Mouse (Mus musculus): ENCODE data around the gene Bves.

Bves gene

GRCm38 (mm10) chr10:45356091-45356490, 20.5 kb downstream of the Bves start:
- DNase-seq, result no peak

GRCm38 (mm10) chr10:45363396-45363795, 27.8 kb downstream of the Bves start:
- no peak for DNase-seq

- no peak for DNase-seq
Observed at GRCm38 (mm10) chr10:45366987-45367705, 31.6 kb downstream of the Bves start.

GRCm38 (mm10) chr10:45369639-45370038, 34.1 kb downstream of the Bves start:
- no peak for DNase-seq

DNA sequence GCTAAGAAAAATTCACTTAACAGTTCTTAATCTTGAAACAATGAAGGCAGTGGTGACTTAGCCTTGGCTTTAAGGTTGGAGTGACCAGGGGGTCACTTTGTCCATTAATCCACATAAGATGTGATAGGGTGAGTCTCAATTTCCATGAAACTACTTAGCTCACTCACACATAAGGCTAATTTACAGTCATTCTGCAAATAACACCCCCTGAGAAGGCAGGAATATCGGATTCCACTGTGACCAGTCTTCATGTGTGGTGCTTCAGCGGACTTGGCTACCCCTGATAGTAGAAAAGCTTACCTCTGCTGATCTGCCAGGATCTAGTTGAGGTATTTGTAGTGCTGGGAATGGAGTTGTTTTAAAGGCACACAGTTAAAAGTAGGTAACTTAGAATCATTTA, 35.0 kb downstream of the Bves start:
- DNase-seq, result no peak

DNA sequence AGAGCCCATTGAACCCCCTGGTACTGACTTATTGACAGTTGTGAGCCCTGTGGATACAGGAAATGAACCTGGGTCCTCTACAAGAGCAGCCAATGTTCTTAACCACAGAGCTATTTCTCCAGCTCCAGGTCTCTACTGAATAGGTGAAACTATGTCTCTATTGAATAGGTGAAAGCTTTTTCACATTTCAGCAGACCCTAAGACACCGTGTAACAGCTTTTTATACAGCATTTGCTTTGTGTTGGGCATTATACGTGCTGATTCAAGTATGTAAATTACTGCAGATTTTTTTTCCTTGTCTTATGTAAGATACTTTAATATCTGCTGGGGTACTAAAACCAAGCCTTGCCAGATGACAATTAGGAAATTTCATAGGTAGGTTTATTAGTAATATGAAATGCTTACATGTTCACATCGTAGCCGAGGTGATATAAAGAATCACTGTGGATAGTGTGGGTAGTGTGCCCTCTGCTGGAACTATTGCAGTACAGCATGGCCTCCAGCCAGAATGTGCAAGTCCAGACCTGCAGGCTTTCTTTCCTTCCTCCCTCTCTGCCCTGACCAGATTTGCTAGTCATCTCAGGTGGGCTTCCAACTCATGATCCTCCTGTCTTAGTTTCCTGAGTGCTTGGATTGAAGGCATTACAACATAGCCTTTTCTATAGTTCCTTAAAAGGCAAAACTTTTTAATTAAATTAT, 37.6 kb downstream of the Bves start:
- peak in 1 of 2 experiments; percentile 12 for DNase-seq

GRCm38 (mm10) chr10:45378269-45378668, 42.7 kb downstream of the Bves start:
- no peak for DNase-seq

DNA sequence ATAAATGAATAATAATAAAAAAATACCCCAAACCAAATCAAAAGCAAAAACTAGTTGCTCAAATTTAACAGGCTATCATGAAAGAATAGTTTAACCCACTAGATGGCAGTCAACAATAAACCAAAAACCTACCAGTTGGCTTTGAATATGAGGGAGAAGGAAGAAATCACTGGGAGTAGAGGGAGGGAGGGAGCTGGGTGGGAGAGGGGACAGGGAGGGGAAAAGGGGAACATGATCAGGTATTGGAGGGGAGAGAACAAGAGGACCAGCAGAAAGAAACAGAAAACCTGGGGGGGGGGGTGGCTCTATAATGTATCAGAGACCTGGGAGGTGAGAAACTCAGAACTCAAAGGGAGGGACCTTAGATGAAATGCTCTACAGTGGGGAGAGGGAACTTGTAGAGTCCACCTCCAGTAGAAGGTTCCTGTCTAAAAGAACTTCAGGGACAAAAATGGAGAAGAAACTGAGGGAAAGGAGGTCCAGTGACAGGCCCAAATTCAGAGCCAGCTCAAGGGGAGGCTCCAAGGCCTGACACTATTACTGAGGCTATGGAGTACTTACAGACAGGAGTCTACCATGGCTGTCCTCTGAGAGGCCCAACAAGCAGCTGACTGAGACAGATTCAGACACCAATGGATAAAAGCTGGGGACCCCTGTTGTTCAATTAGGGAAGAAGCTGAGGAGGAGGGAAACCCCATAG, 46.5 kb downstream of the Bves start:
- DNase-seq, result no peak

DNA sequence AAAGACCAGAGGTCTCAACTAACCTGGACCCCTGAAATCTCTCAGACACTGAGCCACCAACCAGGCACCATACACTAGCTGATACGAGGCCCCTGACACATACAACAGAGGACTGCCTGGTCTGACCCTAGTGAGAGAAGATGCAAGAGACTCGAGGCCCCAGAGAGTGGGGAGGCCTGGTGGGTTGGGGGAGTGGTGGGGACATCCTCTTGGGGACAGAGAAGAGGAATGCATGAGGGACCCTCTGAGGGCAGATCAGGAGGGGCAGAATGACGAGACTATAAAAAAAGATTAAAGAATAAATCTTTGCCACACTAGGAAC, 47.0 kb downstream of the Bves start:
- DNase-seq, result no peak

DNA sequence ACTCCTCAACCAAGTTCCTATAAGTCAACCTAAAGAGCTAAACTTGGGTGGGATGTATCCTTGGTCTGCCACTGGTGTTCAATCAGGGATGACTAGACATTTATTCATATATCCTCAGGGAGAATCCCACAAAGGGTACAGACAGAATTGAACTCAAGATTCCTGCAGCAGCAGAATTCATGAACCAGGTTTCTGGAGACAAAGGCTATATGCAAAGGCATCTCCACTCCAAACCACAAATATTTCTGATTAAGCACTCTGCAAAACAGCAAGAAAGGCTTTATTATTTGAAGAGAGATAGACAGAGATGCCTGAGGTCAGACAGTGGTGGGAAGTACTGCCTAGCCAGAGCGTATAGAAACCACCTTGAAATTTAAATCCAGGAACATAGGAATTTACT, 62.6 kb downstream of the Bves start:
- DNase-seq, result no peak

GRCm38 (mm10) chr10:45399702-45400243, 64.2 kb downstream of the Bves start:
- DNase-seq, result no peak

DNA sequence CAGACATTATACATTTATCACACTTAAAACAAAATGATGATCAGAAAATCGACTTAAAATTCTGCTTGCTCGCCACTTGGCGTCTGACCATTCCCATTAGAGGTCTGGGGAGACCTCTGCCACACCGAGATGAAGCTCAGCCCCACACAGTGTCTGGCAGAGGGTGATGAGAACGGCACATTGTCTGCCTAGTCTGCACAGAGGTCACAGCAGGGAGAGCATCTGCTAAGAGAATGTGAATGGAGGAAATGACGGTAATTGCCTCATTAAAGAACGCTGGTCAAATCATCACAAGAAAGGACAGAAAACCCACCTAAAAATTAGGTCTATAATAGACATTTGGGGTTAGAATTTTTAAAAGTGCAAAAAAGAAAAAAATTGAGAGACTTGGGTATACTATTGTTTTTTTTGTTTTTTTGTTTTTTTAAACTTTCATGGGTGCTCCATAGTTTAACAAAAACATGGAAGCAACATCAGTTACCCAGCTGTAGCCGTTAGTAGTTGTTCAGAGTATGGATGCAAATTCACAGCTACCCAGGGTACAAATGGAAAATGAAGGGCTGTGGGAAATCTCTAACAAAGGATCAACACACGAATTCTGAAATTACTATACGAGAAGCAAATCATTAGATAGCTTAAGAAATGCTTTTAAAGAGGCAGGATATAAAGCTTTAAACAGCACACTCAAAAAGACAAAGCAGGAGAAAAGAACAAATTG, 75.2 kb downstream of the Bves start:
- DNase-seq, result no peak

DNA sequence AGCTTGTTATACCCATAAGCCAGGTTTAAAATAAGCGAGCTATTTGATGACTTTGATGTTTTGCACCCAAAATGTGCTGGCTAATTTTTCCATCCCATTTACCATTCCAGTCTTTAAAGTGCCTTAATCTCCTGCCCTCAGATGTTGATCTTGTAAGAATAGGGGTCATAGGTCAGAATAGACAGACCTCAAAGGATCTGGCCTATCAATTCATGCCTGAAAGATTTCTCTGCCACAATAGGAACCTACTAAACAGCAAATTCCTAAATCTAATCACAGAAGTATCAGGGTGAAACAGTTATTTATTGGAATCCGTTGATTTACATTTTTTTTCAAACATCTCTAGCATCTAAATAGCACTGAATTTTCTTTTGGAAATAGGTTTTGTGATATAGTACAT, 76.2 kb downstream of the Bves start:
- DNase-seq, result no peak

DNA sequence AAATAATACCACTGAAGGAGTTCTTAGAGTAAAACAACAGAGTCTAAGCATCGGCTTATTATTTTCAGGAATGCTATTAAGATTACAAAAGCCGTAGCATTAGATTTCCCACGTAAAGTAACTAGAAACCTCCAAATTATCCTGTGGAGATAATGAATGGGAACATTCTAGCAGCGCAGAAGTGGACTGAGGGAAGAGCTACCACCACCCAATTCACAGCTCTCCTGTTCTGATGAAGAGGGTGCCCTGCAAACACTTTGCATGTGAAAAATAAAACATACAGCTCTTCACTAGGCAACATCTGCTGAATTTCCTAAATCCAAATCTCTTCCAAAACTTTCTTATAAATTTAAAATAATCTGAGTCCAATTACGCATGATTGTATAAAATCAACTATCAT, 76.6 kb downstream of the Bves start:
- no peak for DNase-seq
